Mouse (Mus musculus): ENCODE results near the gene Fam53b.

GRCm38 (mm10) chr7:132747096-132747495 is 66.6 kb downstream of the Fam53b start:
- TF ChIP-seq EP300 (IDR thresholded peaks at IDR 0.05; ENCODE audit: low read depth) = no peak
- no peak for TF ChIP-seq CTCF (IDR thresholded peaks at IDR 0.05; ENCODE audit: low read depth)
